Comparison of ENCODE assay signal across 8 mouse cellular contexts in genomic region chr13:55727839-55728238, GRCm38 (mm10). TPM values are rescaled to one million over a fixed set of nuclear protein-coding genes. Genes with fewer than 3 reads are reported as not detected.
DNase-seq lines count a peak whose midpoint lies in the region; ATAC-seq lines count a peak whose summit lies in the region.

No protein-coding gene starts in this region.

- DNase-seq in urinary bladder, adult 18-20 months (ENCODE audit: low spot score in 2 of 2), result peak; percentile 40 to 62
- DNase-seq in urinary bladder, postnatal 10 days (ENCODE audit: low spot score), result no peak
- DNase-seq in embryo, embryonic 9.5 days (ENCODE audit: extremely low spot score), result peak; percentile 83
- peak; percentile 79 for DNase-seq in limb, embryonic 10.5 days (ENCODE audit: low spot score)
- DNase-seq in midbrain, embryonic 11.5 days (ENCODE audit: low spot score, missing footprints), result no peak
- peak; percentile 43 for DNase-seq in right cerebral cortex, postnatal 4 days

- 1% methylated on average over 19 of the region's 19 CpGs for WGBS in intestine, embryonic 16.5 days
- WGBS in limb, embryonic 10.5 days, result 5% methylated on average over 19 of the region's 19 CpGs
- 5% methylated on average over 19 of the region's 19 CpGs for WGBS in midbrain, embryonic 11.5 days

- ATAC-seq in granulocyte monocyte progenitor cell, adult 5-6 weeks (replicated peaks; ENCODE audit: poor library complexity, severe bottlenecking), result peak; percentile 78
- peak; percentile 86 for ATAC-seq in intestine, embryonic 16.5 days
- ATAC-seq in midbrain, embryonic 11.5 days (ENCODE audit: low FRiP score), result peak; percentile 51; the same call in 1 of the 2 replicates

- peak overlapping the region; percentile 68 for H3K4me3 ChIP-seq in intestine, embryonic 16.5 days (ENCODE audit: low read length)
- peak overlapping the region; percentile 66 for H3K4me3 ChIP-seq in limb, embryonic 10.5 days
- H3K4me3 ChIP-seq in midbrain, embryonic 11.5 days (ENCODE audit: low read depth, low read length), result peak overlapping the region; percentile 49

- H3K4me1 ChIP-seq in intestine, embryonic 16.5 days (ENCODE audit: control insufficient read depth, insufficient read depth, low read length), result no peaks in the 10 kb centered on the region
- H3K4me1 ChIP-seq in limb, embryonic 10.5 days, result peaks cover 8% of the 10 kb centered on the region
- H3K4me1 ChIP-seq in midbrain, embryonic 11.5 days (ENCODE audit: control insufficient read depth, insufficient read depth, low read length), result no peaks in the 10 kb centered on the region

- H3K9me3 ChIP-seq in intestine, embryonic 16.5 days (ENCODE audit: control insufficient read depth, low read length), result no peaks in the 10 kb centered on the region
- no peaks in the 10 kb centered on the region for H3K9me3 ChIP-seq in limb, embryonic 10.5 days (replicated peaks)
- no peaks in the 10 kb centered on the region for H3K9me3 ChIP-seq in midbrain, embryonic 11.5 days (ENCODE audit: control insufficient read depth, low read length)

- H3K27ac ChIP-seq in intestine, embryonic 16.5 days (ENCODE audit: low read length), result peak overlapping the region; percentile 99
- peak overlapping the region; percentile 93 for H3K27ac ChIP-seq in limb, embryonic 10.5 days
- peak overlapping the region; percentile 88 for H3K27ac ChIP-seq in midbrain, embryonic 11.5 days (ENCODE audit: low read depth, low read length)

- peak overlapping the region; percentile 69 for H3K4me2 ChIP-seq in intestine, embryonic 16.5 days (ENCODE audit: low read depth, low read length)
- H3K4me2 ChIP-seq in midbrain, embryonic 11.5 days, result peak overlapping the region; percentile 52

- H3K9ac ChIP-seq in intestine, embryonic 16.5 days (ENCODE audit: low read depth, low read length), result peak overlapping the region; percentile 84
- peak overlapping the region; percentile 72; the same call in 1 of the 2 replicates for H3K9ac ChIP-seq in midbrain, embryonic 11.5 days (ENCODE audit: low read length)

- no peaks in the 10 kb centered on the region for H3K36me3 ChIP-seq in intestine, embryonic 16.5 days (ENCODE audit: control insufficient read depth, insufficient read depth, low read length)
- H3K36me3 ChIP-seq in limb, embryonic 10.5 days, result peaks cover 34% of the 10 kb centered on the region
- H3K36me3 ChIP-seq in midbrain, embryonic 11.5 days (ENCODE audit: control insufficient read depth, insufficient read depth, low read length), result peaks cover 3% of the 10 kb centered on the region; the same call in 1 of the 2 replicates

- no peaks in the 10 kb centered on the region for H3K27me3 ChIP-seq in intestine, embryonic 16.5 days (replicated peaks; ENCODE audit: control insufficient read depth, insufficient read depth, low read length)
- no peaks in the 10 kb centered on the region for H3K27me3 ChIP-seq in limb, embryonic 10.5 days (ENCODE audit: low read depth, poor library complexity, severe bottlenecking)
- no peaks in the 10 kb centered on the region for H3K27me3 ChIP-seq in midbrain, embryonic 11.5 days (ENCODE audit: control insufficient read depth, insufficient read depth, low read length)

RNA-seq across cellular contexts. Expression of gene Pcbd2, which starts 0.7 kb away (rescaled TPM):
- total RNA-seq in granulocyte monocyte progenitor cell, adult 5-6 weeks (2014; fragmentation: Nextera tagmentation), result 47.4 and 48.2 TPM in 2 replicates
- total RNA-seq in granulocyte monocyte progenitor cell, adult 5-6 weeks (2017), result 6.9 and 30.3 TPM in 2 replicates
- polyA plus RNA-seq in intestine, embryonic 16.5 days (2015; fragmentation: Nextera tagmentation; extraction: Ambion mirVana), result 71.9 and 72.3 TPM in 2 replicates
- 43.7 and 44.4 TPM in 2 replicates for polyA plus RNA-seq in limb, embryonic 10.5 days (2016; fragmentation: Nextera tagmentation; extraction: Ambion mirVana)
- 30.4 and 34.9 TPM in 2 replicates for polyA plus RNA-seq in midbrain, embryonic 11.5 days (2014; fragmentation: Nextera tagmentation; extraction: Ambion mirVana)

RNA-seq across cellular contexts. Expression of gene Txndc15, which starts 13.4 kb away (rescaled TPM):
- total RNA-seq in granulocyte monocyte progenitor cell, adult 5-6 weeks (2014; fragmentation: Nextera tagmentation), result 19.7 and 34.3 TPM in 2 replicates
- 52.1 and 53.5 TPM in 2 replicates for total RNA-seq in granulocyte monocyte progenitor cell, adult 5-6 weeks (2017)
- polyA plus RNA-seq in intestine, embryonic 16.5 days (2015; fragmentation: Nextera tagmentation; extraction: Ambion mirVana), result 67.7 and 71.3 TPM in 2 replicates
- 65.9 and 76.8 TPM in 2 replicates for polyA plus RNA-seq in limb, embryonic 10.5 days (2016; fragmentation: Nextera tagmentation; extraction: Ambion mirVana)
- 91.4 and 101 TPM in 2 replicates for polyA plus RNA-seq in midbrain, embryonic 11.5 days (2014; fragmentation: Nextera tagmentation; extraction: Ambion mirVana)

RNA-seq across cellular contexts. Expression of gene B230219D22Rik, which starts 34.9 kb away (rescaled TPM):
- 49.1 and 59.0 TPM in 2 replicates for total RNA-seq in granulocyte monocyte progenitor cell, adult 5-6 weeks (2014; fragmentation: Nextera tagmentation)
- total RNA-seq in granulocyte monocyte progenitor cell, adult 5-6 weeks (2017), result 31.0 and 39.0 TPM in 2 replicates
- polyA plus RNA-seq in intestine, embryonic 16.5 days (2015; fragmentation: Nextera tagmentation; extraction: Ambion mirVana), result 34.3 and 34.8 TPM in 2 replicates
- 55.5 and 65.2 TPM in 2 replicates for polyA plus RNA-seq in limb, embryonic 10.5 days (2016; fragmentation: Nextera tagmentation; extraction: Ambion mirVana)
- 66.0 and 72.3 TPM in 2 replicates for polyA plus RNA-seq in midbrain, embryonic 11.5 days (2014; fragmentation: Nextera tagmentation; extraction: Ambion mirVana)

RNA-seq across cellular contexts. Expression of gene Catsper3, which starts 56.5 kb away (rescaled TPM):
- not detected in 2 replicates for total RNA-seq in granulocyte monocyte progenitor cell, adult 5-6 weeks (2014; fragmentation: Nextera tagmentation)
- not detected in 2 replicates for total RNA-seq in granulocyte monocyte progenitor cell, adult 5-6 weeks (2017)
- 0.13 TPM in 1 of 2 replicates, not detected in the other for polyA plus RNA-seq in intestine, embryonic 16.5 days (2015; fragmentation: Nextera tagmentation; extraction: Ambion mirVana)
- polyA plus RNA-seq in limb, embryonic 10.5 days (2016; fragmentation: Nextera tagmentation; extraction: Ambion mirVana), result 0.25 TPM in 1 of 2 replicates, not detected in the other
- not detected in 2 replicates for polyA plus RNA-seq in midbrain, embryonic 11.5 days (2014; fragmentation: Nextera tagmentation; extraction: Ambion mirVana)

Comparison
In these comparisons a context has a peak if more than half of its experiments do, and no peak if none do; other contexts are left out.
1. DNase-seq: peak in urinary bladder, adult 18-20 months (2 of 2), embryo, embryonic 9.5 days (single experiment), limb, embryonic 10.5 days (single experiment) and right cerebral cortex, postnatal 4 days (single experiment); none in urinary bladder, postnatal 10 days (single experiment) and midbrain, embryonic 11.5 days (single experiment).
2. Peak in every context shown above with its lines, with median percentiles within 50 percentile points of each other: ATAC-seq, H3K27ac ChIP-seq and H3K4me3 ChIP-seq.